Mouse (Mus musculus): ENCODE results near the gene Col19a1. TPM values are rescaled to one million over a fixed set of nuclear protein-coding genes. Genes with fewer than 3 reads are reported as not detected.

Col19a1 gene
- total and polyA plus RNA-seq, 3 experiments: 0.08 TPM; not detected in 2

DNA sequence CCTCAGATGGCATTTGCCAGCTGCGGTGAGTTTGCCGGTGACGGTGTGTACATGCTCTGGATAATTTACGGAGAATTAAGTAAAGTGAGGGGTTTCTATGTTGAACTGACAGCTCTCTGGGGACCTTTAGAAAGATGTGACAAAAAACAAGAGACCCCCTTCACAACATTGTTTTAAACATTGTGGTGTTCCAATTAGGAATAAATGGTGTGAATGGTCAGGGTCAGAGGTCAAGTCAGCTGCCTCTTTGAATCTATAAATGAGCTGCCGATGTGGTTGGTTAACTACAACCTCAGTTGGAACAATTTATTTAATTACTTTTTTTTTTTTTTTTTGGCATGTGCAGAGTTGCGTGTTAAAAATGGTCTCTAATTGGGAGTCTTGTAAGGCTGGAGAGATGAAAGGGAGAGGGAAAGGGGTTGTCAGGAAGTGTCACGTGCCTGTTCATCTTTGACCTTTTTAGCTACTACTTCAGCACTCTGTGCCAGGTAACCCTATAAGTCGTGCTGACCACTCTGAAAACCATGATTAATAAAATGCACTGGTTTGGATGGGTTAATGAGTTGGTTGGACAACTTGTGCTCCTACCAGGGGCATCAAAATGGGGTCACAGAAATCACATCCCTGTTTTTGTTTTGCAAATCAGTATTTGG is 347.1 kb downstream of the Col19a1 start:
- no peaks in the 10 kb centered on the region for H3K36me3 ChIP-seq (ENCODE audit: control insufficient read depth, insufficient read depth, low read length)
- intact Hi-C loops (cut with DNase I): no loop called here
- H3K4me3 ChIP-seq: no peak overlapping the region
- no peak overlapping the region for H3K9ac ChIP-seq (ENCODE audit: low read depth, low read length)
- TF ChIP-seq POLR2A (IDR thresholded peaks at IDR 0.05; ENCODE audit: insufficient read depth, low read depth, low read length): no peak
- TF ChIP-seq CTCF (IDR thresholded peaks at IDR 0.05): no peak
- TF ChIP-seq EP300 (IDR thresholded peaks at IDR 0.05; ENCODE audit: insufficient read depth, low read depth, low read length): no peak
- no peak for DNase-seq
- no peaks in the 10 kb centered on the region for H3K27me3 ChIP-seq (ENCODE audit: control insufficient read depth, insufficient read depth, low read length)
- WGBS: 85% methylated on average over 8 of the region's 8 CpGs
- no peak overlapping the region for H3K27ac ChIP-seq
- H3K4me1 ChIP-seq (ENCODE audit: control insufficient read depth, insufficient read depth, low read length): no peaks in the 10 kb centered on the region
- no peaks in the 10 kb centered on the region for H3K79me2 ChIP-seq (replicated peaks; ENCODE audit: control insufficient read depth, insufficient read depth, low read length)

DNA sequence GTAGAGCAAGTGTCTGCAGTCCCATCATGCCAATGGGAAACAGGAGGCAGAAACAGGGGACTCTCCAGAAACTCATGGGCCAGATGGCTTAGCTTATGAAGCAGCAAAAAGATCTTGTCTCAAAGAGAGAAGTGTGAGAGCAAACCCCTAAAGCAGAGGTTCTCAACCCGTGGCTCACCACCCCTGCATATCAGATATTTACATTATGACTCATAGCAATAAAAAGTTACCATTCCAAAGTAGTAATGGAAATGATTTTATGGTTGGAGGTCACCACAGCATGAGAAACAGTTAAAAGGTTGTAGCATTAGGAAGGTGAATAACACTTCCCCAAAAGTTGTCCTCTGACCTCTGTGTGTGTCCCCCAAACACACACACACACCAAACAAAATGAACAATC is 350.9 kb downstream of the Col19a1 start:
- Histone ChIP-seq H3K27ac (no peak overlapping the region), H3K79me2 (replicated peaks; ENCODE audit: control insufficient read depth, insufficient read depth, low read length) (no peaks in the 10 kb centered on the region), H3K36me3 (ENCODE audit: control insufficient read depth, insufficient read depth, low read length) (no peaks in the 10 kb centered on the region), H3K27me3 (ENCODE audit: control insufficient read depth, insufficient read depth, low read length) (no peaks in the 10 kb centered on the region), H3K4me3 (no peak overlapping the region), H3K4me1 (ENCODE audit: control insufficient read depth, insufficient read depth, low read length) (no peaks in the 10 kb centered on the region), H3K9ac (ENCODE audit: low read depth, low read length) (no peak overlapping the region)
- 28% methylated on average over 1 of the region's 1 CpGs for WGBS
- no peak for TF ChIP-seq CTCF (IDR thresholded peaks at IDR 0.05)
- intact Hi-C loops (cut with DNase I): no loop called here
- DNase-seq: no peak

DNA sequence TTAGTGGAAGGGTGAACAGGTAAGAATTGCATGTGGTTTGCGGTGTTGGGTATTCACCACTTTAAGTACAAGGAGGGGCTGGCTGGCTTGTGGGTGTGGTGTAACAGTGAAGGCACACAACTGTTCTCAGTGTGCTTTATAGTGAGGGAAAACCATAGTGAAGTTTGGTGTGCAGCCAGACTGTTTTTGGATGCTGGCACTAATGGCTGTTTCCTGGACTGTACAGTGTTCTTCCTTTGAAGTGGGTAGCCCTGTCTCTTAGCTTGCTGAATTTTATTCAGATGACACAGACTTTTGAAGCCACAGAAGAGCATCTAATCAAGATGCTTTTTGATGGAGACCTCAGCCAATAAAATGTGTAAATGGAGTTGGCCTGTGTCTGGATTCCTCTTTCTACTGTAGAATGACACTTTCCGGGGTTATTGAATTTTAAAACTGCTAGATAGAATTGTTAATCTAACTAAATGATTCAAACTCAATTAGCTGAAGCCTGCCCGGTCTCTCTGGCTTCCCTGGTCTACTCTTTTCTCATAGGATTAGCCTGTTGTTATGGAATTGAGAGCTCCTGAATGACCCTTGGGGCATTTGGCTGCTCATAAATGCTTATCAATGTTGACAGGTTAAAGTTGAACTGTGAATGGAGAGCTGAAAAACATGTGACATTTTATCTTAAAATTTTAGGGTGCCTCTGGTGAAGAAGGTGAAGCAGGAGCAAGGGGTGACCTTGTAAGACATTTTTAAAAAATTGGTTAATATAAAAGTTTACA is 355.6 kb downstream of the Col19a1 start:
- no peak overlapping the region for H3K4me3 ChIP-seq
- no peak for DNase-seq
- no peaks in the 10 kb centered on the region for H3K79me2 ChIP-seq (replicated peaks; ENCODE audit: control insufficient read depth, insufficient read depth, low read length)
- no peak overlapping the region for H3K9ac ChIP-seq (ENCODE audit: low read depth, low read length)
- H3K27me3 ChIP-seq (ENCODE audit: control insufficient read depth, insufficient read depth, low read length): no peaks in the 10 kb centered on the region
- H3K4me1 ChIP-seq (ENCODE audit: control insufficient read depth, insufficient read depth, low read length): no peaks in the 10 kb centered on the region
- no peak for TF ChIP-seq EP300 (IDR thresholded peaks at IDR 0.05; ENCODE audit: insufficient read depth, low read depth, low read length)
- no peak for TF ChIP-seq CTCF (IDR thresholded peaks at IDR 0.05)
- no peak for TF ChIP-seq POLR2A (IDR thresholded peaks at IDR 0.05; ENCODE audit: insufficient read depth, low read depth, low read length)
- no peaks in the 10 kb centered on the region for H3K36me3 ChIP-seq (ENCODE audit: control insufficient read depth, insufficient read depth, low read length)
- no peak overlapping the region for H3K27ac ChIP-seq
- 67% methylated on average over 3 of the region's 3 CpGs for WGBS
- intact Hi-C loops (cut with DNase I): no loop called here

DNA sequence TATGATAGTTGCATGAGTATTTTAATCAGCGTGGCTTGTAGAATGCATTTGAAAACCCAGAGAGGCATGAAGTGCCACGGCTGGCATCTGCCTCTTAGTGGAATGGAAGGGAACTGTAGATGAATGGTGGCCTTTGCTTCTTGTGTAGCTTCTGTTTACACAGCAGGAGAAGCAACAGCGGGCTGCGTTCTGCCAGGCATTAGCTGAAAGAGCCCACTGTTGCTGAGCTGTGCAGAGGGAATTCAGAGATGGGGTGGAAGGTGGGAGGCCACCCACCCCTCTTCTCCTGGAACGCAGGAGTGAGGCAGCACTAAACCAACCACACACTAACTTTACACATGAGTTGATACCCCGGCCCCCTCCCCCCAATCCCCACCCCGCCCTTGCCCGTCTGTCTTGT is 356.8 kb downstream of the Col19a1 start:
- 39% methylated on average over 8 of the region's 8 CpGs for WGBS
- intact Hi-C loops (cut with DNase I): no loop called here
- Histone ChIP-seq H3K36me3 (ENCODE audit: control insufficient read depth, insufficient read depth, low read length) (no peaks in the 10 kb centered on the region), H3K27ac (no peak overlapping the region), H3K4me3 (no peak overlapping the region), H3K9ac (ENCODE audit: low read depth, low read length) (no peak overlapping the region), H3K79me2 (replicated peaks; ENCODE audit: control insufficient read depth, insufficient read depth, low read length) (no peaks in the 10 kb centered on the region), H3K27me3 (ENCODE audit: control insufficient read depth, insufficient read depth, low read length) (no peaks in the 10 kb centered on the region), H3K4me1 (ENCODE audit: control insufficient read depth, insufficient read depth, low read length) (no peaks in the 10 kb centered on the region)
- TF ChIP-seq POLR2A (IDR thresholded peaks at IDR 0.05; ENCODE audit: insufficient read depth, low read depth, low read length): no peak
- TF ChIP-seq CTCF (IDR thresholded peaks at IDR 0.05): no peak
- no peak for TF ChIP-seq EP300 (IDR thresholded peaks at IDR 0.05; ENCODE audit: insufficient read depth, low read depth, low read length)
- DNase-seq: no peak

DNA sequence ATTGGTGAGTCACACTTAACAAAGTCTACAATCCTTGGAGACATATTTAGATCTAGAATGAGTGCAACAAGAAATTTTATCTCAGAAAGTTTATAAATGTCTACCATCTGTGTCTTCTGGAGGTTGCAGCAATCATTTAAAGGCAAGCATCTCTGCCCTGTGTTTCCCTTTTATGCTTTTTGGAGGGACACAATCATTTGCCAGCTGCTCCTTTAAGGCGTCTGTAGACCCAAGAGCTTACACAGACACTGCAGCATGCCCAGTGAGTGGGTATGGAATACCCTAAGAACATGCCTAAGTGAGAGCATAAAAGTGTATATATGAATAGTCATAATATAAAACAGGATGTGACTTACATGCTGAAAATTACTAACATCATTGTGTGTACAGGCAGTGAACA is 357.7 kb downstream of the Col19a1 start:
- no peaks in the 10 kb centered on the region for H3K4me1 ChIP-seq (ENCODE audit: control insufficient read depth, insufficient read depth, low read length)
- H3K79me2 ChIP-seq (replicated peaks; ENCODE audit: control insufficient read depth, insufficient read depth, low read length): no peaks in the 10 kb centered on the region
- H3K9ac ChIP-seq (ENCODE audit: low read depth, low read length): no peak overlapping the region
- intact Hi-C loops (cut with DNase I): no loop called here
- H3K4me3 ChIP-seq: no peak overlapping the region
- 80% methylated on average over 1 of the region's 1 CpGs for WGBS
- no peak overlapping the region for H3K27ac ChIP-seq
- no peaks in the 10 kb centered on the region for H3K27me3 ChIP-seq (ENCODE audit: control insufficient read depth, insufficient read depth, low read length)
- DNase-seq: no peak
- TF ChIP-seq CTCF (IDR thresholded peaks at IDR 0.05) (no peak), POLR2A (IDR thresholded peaks at IDR 0.05; ENCODE audit: insufficient read depth, low read depth, low read length) (no peak), EP300 (IDR thresholded peaks at IDR 0.05; ENCODE audit: insufficient read depth, low read depth, low read length) (no peak)
- H3K36me3 ChIP-seq (ENCODE audit: control insufficient read depth, insufficient read depth, low read length): no peaks in the 10 kb centered on the region

DNA sequence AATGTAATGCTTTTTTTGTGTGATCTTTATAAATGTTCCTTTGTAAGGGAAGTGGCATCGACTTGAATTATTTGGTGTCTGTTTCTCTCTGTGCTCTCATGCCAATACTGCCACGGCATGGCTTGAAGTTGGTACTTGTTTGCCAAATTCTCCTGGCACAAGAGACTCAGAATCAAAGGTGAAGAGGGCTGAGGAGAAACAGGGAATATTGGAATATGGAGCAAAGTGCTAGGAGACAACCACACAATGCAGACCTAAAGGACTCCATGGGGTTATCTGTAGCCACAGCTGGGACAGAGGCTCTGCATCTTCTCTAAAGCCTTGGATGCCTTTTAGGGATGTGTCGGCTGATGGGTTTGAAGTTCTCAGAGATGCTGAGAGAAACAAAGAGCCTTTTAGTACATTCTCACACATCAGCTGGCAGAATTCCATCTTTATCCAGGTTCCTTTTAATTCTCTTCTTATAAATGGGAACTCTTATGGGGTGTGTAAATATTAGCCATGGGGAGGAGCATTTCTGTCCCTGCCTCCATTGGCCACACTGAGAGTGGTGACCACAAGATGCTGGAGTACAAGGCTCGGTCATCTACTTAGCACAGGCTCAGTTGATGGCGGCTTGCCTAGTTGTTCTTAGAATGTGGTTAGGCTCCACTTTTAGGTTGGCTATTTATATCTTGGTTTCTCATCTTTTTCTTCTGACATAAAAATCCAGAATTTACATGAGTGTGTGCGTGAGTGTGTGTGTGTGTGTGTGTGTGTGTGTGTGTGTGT is 360.1 kb downstream of the Col19a1 start:
- no peaks in the 10 kb centered on the region for H3K27me3 ChIP-seq (ENCODE audit: control insufficient read depth, insufficient read depth, low read length)
- DNase-seq: no peak
- H3K9ac ChIP-seq (ENCODE audit: low read depth, low read length): no peak overlapping the region
- TF ChIP-seq CTCF (IDR thresholded peaks at IDR 0.05) (no peak), POLR2A (IDR thresholded peaks at IDR 0.05; ENCODE audit: insufficient read depth, low read depth, low read length) (no peak), EP300 (IDR thresholded peaks at IDR 0.05; ENCODE audit: insufficient read depth, low read depth, low read length) (no peak)
- no peak overlapping the region for H3K4me3 ChIP-seq
- H3K27ac ChIP-seq: no peak overlapping the region
- WGBS: 66% methylated on average over 6 of the region's 6 CpGs
- no peaks in the 10 kb centered on the region for H3K79me2 ChIP-seq (replicated peaks; ENCODE audit: control insufficient read depth, insufficient read depth, low read length)
- no peaks in the 10 kb centered on the region for H3K36me3 ChIP-seq (ENCODE audit: control insufficient read depth, insufficient read depth, low read length)
- intact Hi-C loops (cut with DNase I): no loop called here
- no peaks in the 10 kb centered on the region for H3K4me1 ChIP-seq (ENCODE audit: control insufficient read depth, insufficient read depth, low read length)

Measured in heart, adult 2 months (tissue).